Comparison of ENCODE assay signal across 13 mouse cellular contexts in the genomic region with DNA sequence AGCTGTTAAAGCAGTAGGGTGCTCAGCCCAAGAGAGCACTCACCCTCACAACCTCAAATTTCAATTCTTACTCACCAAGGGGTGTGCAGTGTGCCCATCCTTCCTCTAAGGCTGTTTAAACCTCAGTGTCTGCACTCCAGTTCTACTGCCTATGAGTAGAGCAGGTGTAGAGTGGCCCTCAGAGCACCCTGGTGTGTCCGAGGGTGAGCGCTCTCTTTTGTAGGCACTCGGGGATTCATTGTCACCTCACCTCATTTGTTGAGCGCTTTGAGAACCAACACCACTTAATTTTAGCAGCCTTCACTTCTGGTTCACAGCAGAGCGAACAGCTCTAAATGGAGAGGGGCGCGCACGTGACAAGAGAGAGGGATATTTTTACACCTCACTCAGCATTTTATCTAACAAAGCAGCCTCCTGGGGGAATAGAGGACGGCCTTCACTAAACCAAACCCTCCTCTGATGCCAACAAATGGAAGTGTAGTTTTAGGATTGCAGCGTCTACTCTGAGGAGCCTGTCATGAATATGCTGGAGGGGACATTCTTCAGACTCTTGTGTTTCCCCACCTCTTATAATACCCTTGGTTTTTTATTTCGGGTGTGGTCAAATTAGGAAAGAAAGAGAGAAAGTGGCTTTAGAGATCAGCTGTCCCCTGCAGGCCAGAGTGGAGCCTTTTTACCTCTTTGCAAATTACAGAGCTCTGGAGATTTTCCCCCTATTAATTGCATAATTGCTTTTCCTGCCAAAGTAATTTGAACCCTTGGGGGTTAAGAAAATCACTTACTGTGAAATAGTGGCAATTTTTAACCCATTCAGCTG.
DNase-seq lines count a peak whose midpoint lies in the region; ATAC-seq and TF ChIP-seq lines count a peak whose summit lies in the region.
"Had no signal": no experiment of that assay in that cellular context is flagged by ENCODE, and none has a peak within 500 bp of the region (broad histone marks: within the 10 kb centered on the region; RNA-seq: fewer than 3 reads in every experiment).

No protein-coding gene starts in this region.

- H3K4me2 ChIP-seq in hindbrain, embryonic 11.5 days (replicated peaks; ENCODE audit: low read depth, low read length), result no peak overlapping the region
- no peak overlapping the region for H3K4me2 ChIP-seq in hindbrain, embryonic 16.5 days (ENCODE audit: low read length)
- H3K4me2 ChIP-seq in forebrain, embryonic 15.5 days (replicated peaks), result no peak overlapping the region
- no peak overlapping the region for H3K4me2 ChIP-seq in intestine, embryonic 15.5 days (replicated peaks)
- H3K4me2 ChIP-seq: liver, embryonic 15.5 days had no signal

- no peak for ATAC-seq in hindbrain, embryonic 11.5 days (ENCODE audit: low FRiP score)
- no peak for ATAC-seq in hindbrain, embryonic 16.5 days
- peak; percentile 81 for ATAC-seq in forebrain, embryonic 15.5 days (replicated peaks)
- no peak for ATAC-seq in intestine, embryonic 15.5 days

- H3K9me3 ChIP-seq in hindbrain, embryonic 11.5 days (ENCODE audit: control insufficient read depth, low read length), result no peaks in the 10 kb centered on the region
- no peaks in the 10 kb centered on the region for H3K9me3 ChIP-seq in hindbrain, embryonic 16.5 days (ENCODE audit: control insufficient read depth, low read length)
- no peaks in the 10 kb centered on the region for H3K9me3 ChIP-seq in forebrain, embryonic 15.5 days
- no peaks in the 10 kb centered on the region for H3K9me3 ChIP-seq in intestine, embryonic 15.5 days
- H3K9me3 ChIP-seq: liver, embryonic 15.5 days had no signal

- no peak for TF ChIP-seq CTCF in brain, embryonic 14.5 days (IDR thresholded peaks at IDR 0.05; ENCODE audit: borderline replicate concordance, extremely low read depth, insufficient read depth, insufficient read length)

- 62% methylated on average over 11 of the region's 11 CpGs for WGBS in hindbrain, embryonic 11.5 days
- WGBS in hindbrain, embryonic 16.5 days, result 35% methylated on average over 11 of the region's 11 CpGs
- 16% methylated on average over 11 of the region's 11 CpGs for WGBS in forebrain, embryonic 15.5 days
- 78% methylated on average over 11 of the region's 11 CpGs for WGBS in intestine, embryonic 15.5 days

- H3K4me1 ChIP-seq in hindbrain, embryonic 11.5 days (replicated peaks; ENCODE audit: control insufficient read depth, insufficient read depth, low read length), result no peaks in the 10 kb centered on the region
- H3K4me1 ChIP-seq in hindbrain, embryonic 16.5 days (ENCODE audit: control insufficient read depth, insufficient read depth, low read depth, low read length), result no peaks in the 10 kb centered on the region
- peaks cover 16% of the 10 kb centered on the region for H3K4me1 ChIP-seq in forebrain, embryonic 15.5 days
- H3K4me1 ChIP-seq in intestine, embryonic 15.5 days (replicated peaks), result no peaks in the 10 kb centered on the region
- H3K4me1 ChIP-seq: liver, embryonic 15.5 days had no signal

- H3K27ac ChIP-seq in hindbrain, embryonic 11.5 days (ENCODE audit: low read depth, low read length), result 0 out of 2 replicates have a peak overlapping the region, but pooled peaks have one; percentile 30
- no peak overlapping the region for H3K27ac ChIP-seq in hindbrain, embryonic 16.5 days (ENCODE audit: low read depth, low read length)
- 0 out of 2 replicates have a peak overlapping the region, but pooled peaks have one; percentile 0 for H3K27ac ChIP-seq in forebrain, embryonic 15.5 days (replicated peaks)
- H3K27ac ChIP-seq in intestine, embryonic 15.5 days, result no peak overlapping the region
- H3K27ac ChIP-seq: liver, embryonic 15.5 days had no signal

- DNase-seq in hindbrain, embryonic 11.5 days (ENCODE audit: low spot score), result peak; percentile 29
- DNase-seq in brain, embryonic 14.5 days (ENCODE audit: low read depth), result peak; percentile 80
- DNase-seq in heart, postnatal 10 days, result peak; percentile 35 to 38
- no peak for DNase-seq in left cerebral cortex, adult 9 months (ENCODE audit: low spot score in 2 of 2)
- DNase-seq in cerebellum, adult 9-10 months, result no peak
- DNase-seq: cerebellum, adult 9-11 months; left cerebral cortex, postnatal 4 days; lung, postnatal 36 days; thymus, postnatal 4 days had no signal

- no peak overlapping the region for H3K9ac ChIP-seq in hindbrain, embryonic 11.5 days (ENCODE audit: low read depth, low read length)
- no peak overlapping the region for H3K9ac ChIP-seq in hindbrain, embryonic 16.5 days (ENCODE audit: low read depth, low read length)
- H3K9ac ChIP-seq in forebrain, embryonic 15.5 days (replicated peaks), result no peak overlapping the region
- no peak overlapping the region for H3K9ac ChIP-seq in intestine, embryonic 15.5 days
- H3K9ac ChIP-seq: liver, embryonic 15.5 days had no signal

- intact Hi-C loops in heart, postnatal 10 days (cut with DNase I), result no loop called here

- no peak overlapping the region for H3K4me3 ChIP-seq in hindbrain, embryonic 11.5 days (ENCODE audit: low read depth, low read length)
- H3K4me3 ChIP-seq in hindbrain, embryonic 16.5 days (ENCODE audit: low read length), result no peak overlapping the region
- H3K4me3 ChIP-seq in forebrain, embryonic 15.5 days, result no peak overlapping the region
- no peak overlapping the region for H3K4me3 ChIP-seq in intestine, embryonic 15.5 days (replicated peaks)
- H3K4me3 ChIP-seq: liver, embryonic 15.5 days had no signal

- TF ChIP-seq POLR2A in brain, embryonic 14.5 days (IDR thresholded peaks at IDR 0.05; ENCODE audit: borderline replicate concordance, extremely low read depth, insufficient read depth, insufficient read length, poor library complexity, severe bottlenecking), result no peak

- no peaks in the 10 kb centered on the region for H3K27me3 ChIP-seq in hindbrain, embryonic 11.5 days (ENCODE audit: control insufficient read depth, insufficient read depth, low read length)
- no peaks in the 10 kb centered on the region for H3K27me3 ChIP-seq in hindbrain, embryonic 16.5 days (replicated peaks; ENCODE audit: control insufficient read depth, insufficient read depth, low read length)
- H3K27me3 ChIP-seq in forebrain, embryonic 15.5 days, result no peaks in the 10 kb centered on the region
- no peaks in the 10 kb centered on the region for H3K27me3 ChIP-seq in intestine, embryonic 15.5 days (replicated peaks)
- H3K27me3 ChIP-seq: liver, embryonic 15.5 days had no signal

- no peaks in the 10 kb centered on the region for H3K36me3 ChIP-seq in hindbrain, embryonic 11.5 days (ENCODE audit: control insufficient read depth, insufficient read depth, low read length)
- no peaks in the 10 kb centered on the region for H3K36me3 ChIP-seq in hindbrain, embryonic 16.5 days (ENCODE audit: control insufficient read depth, insufficient read depth, low read length)
- H3K36me3 ChIP-seq in forebrain, embryonic 15.5 days, result no peaks in the 10 kb centered on the region
- H3K36me3 ChIP-seq in intestine, embryonic 15.5 days, result no peaks in the 10 kb centered on the region
- H3K36me3 ChIP-seq: liver, embryonic 15.5 days had no signal

Comparison
In these comparisons a context has a peak if more than half of its experiments do, and no peak if none do; other contexts are left out.
1. H3K27ac ChIP-seq: peak in hindbrain, embryonic 11.5 days (single experiment) and forebrain, embryonic 15.5 days (single experiment); none in hindbrain, embryonic 16.5 days (single experiment) and intestine, embryonic 15.5 days (single experiment).
2. DNase-seq: peak in hindbrain, embryonic 11.5 days (single experiment), brain, embryonic 14.5 days (single experiment) and heart, postnatal 10 days (2 of 2); none in left cerebral cortex, adult 9 months (0 of 2) and cerebellum, adult 9-10 months (single experiment).